20 mouse cellular contexts compared by ENCODE assay signal in the genomic region with DNA sequence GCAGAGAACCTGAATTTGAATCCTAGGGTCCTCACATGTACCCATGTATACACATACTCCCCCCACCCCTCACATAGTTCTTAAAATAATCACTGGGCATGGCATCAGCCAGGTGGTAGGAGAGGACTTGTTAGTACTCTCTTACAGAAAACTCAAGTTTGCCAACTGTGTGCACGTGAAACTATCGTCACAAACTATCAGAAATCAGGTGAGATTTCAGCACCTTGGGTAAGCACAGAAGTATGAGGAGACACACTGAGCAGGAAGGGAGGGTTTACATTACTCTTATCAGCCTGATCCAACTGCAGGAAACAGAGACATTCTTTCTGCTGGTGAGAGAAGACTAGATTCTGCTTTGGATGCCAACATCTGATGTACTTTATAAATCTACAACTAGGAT. TPM values are rescaled to one million over a fixed set of nuclear protein-coding genes. Genes with fewer than 3 reads are reported as not detected.
DNase-seq lines count a peak whose midpoint lies in the region; ATAC-seq and TF ChIP-seq lines count a peak whose summit lies in the region.
"Had no signal": no experiment of that assay in that cellular context is flagged by ENCODE, and none has a peak within 500 bp of the region (broad histone marks: within the 10 kb centered on the region; RNA-seq: fewer than 3 reads in every experiment).

No protein-coding gene starts in this region.

- H3K9me3 ChIP-seq in lung, postnatal 0 days (ENCODE audit: low read length) = no peaks in the 10 kb centered on the region
- H3K9me3 ChIP-seq: G1E had no signal

- no peaks in the 10 kb centered on the region for H3K27me3 ChIP-seq in lung, postnatal 0 days (replicated peaks; ENCODE audit: insufficient read depth, low read length)

- peak overlapping the region; percentile 33; the same call in 1 of the 2 replicates for H3K27ac ChIP-seq in lung, postnatal 0 days (ENCODE audit: low read length)

- peak; percentile 68 for ATAC-seq in lung, postnatal 0 days
- ATAC-seq: activated CD4-positive, CD25-positive, alpha-beta regulatory T cell, adult 4 months; CD4-positive, CD25-positive, alpha-beta regulatory T cell, adult 4 months; Patski had no signal

- no peaks in the 10 kb centered on the region for H3K36me3 ChIP-seq in lung, postnatal 0 days (ENCODE audit: insufficient read depth, low read length)
- H3K36me3 ChIP-seq: G1E had no signal

- H3K9ac ChIP-seq in lung, postnatal 0 days (replicated peaks; ENCODE audit: low read depth) = no peak overlapping the region

- no peak for TF ChIP-seq POLR2A in lung, adult 2 months (IDR thresholded peaks at IDR 0.05; ENCODE audit: borderline replicate concordance, extremely low read depth, low read depth, low read length)

- no peak overlapping the region for H3K4me3 ChIP-seq in lung, postnatal 0 days (ENCODE audit: low read depth, low read length)
- H3K4me3 ChIP-seq in lung, adult 2 months (replicated peaks; ENCODE audit: extremely low read depth, low read depth, low read length) = no peak overlapping the region

- H3K4me2 ChIP-seq in lung, postnatal 0 days (replicated peaks; ENCODE audit: low read depth, low read length) = no peak overlapping the region

- no peaks in the 10 kb centered on the region; the same call in 1 of the 2 replicates for H3K4me1 ChIP-seq in lung, postnatal 0 days (ENCODE audit: insufficient read depth, low read depth, low read length)
- no peaks in the 10 kb centered on the region; the same call in none of the 2 replicates for H3K4me1 ChIP-seq in lung, adult 2 months (ENCODE audit: control insufficient read depth, insufficient read depth, low read length)

- no peak for TF ChIP-seq CTCF in lung, postnatal 0 days (IDR thresholded peaks at IDR 0.05)
- TF ChIP-seq CTCF in lung, adult 2 months (IDR thresholded peaks at IDR 0.05; ENCODE audit: insufficient read depth, low read length) = no peak

- TF ChIP-seq EP300 in lung, postnatal 0 days (IDR thresholded peaks at IDR 0.05) = peak; percentile 69

- peak; percentile 56 for DNase-seq in lung, postnatal 0 days (ENCODE audit: low spot score)
- no peak for DNase-seq in lung, postnatal 14 days
- DNase-seq in lung, postnatal 36 days = peak; percentile 12
- DNase-seq in lung, adult 2 months = no peak
- DNase-seq: adrenal gland, adult 2 months; adrenal gland, adult 8-10 months; adrenal gland, postnatal 10 days; adrenal gland, postnatal 14 days; adrenal gland, postnatal 25 days; adrenal gland, postnatal 36 days; B cell, adult 2 months; cerebellum, adult 11 months; cerebellum, adult 11-12 months; cerebellum, adult 18-20 months had no signal

- 36% methylated on average over 2 of the region's 2 CpGs for WGBS in lung, postnatal 0 days
- WGBS in lung, adult 2 months = 32% methylated on average over 2 of the region's 2 CpGs

RNA-seq across cellular contexts. Expression of gene Cst9, which starts 4.3 kb away (rescaled TPM):
- 1.5 and 2.5 TPM in 2 replicates for polyA plus RNA-seq in lung, postnatal 0 days (2015; fragmentation: Nextera tagmentation; extraction: Ambion mirVana)
- 0.20 TPM in 1 of 2 replicates, not detected in the other for polyA plus RNA-seq in lung, adult 2 months (2012; rRNA removed)
- polyA plus RNA-seq: activated CD4-positive, CD25-positive, alpha-beta regulatory T cell, adult 4 months; adrenal gland, adult 2 months; brain, embryonic 14.5 days; CD4-positive, CD25-positive, alpha-beta regulatory T cell, adult 4 months; G1E; Patski had no signal

RNA-seq across cellular contexts. Expression of gene Cst13, which starts 19.3 kb away (rescaled TPM):
- polyA plus RNA-seq in lung, postnatal 0 days (2015; fragmentation: Nextera tagmentation; extraction: Ambion mirVana) = not detected in 2 replicates
- polyA plus RNA-seq in lung, adult 2 months (2012; rRNA removed) = not detected in 2 replicates
- polyA plus RNA-seq: activated CD4-positive, CD25-positive, alpha-beta regulatory T cell, adult 4 months; adrenal gland, adult 2 months; brain, embryonic 14.5 days; C2C12; CD4-positive, CD25-positive, alpha-beta regulatory T cell, adult 4 months; G1E; Patski had no signal

RNA-seq across cellular contexts. Expression of gene 9230104L09Rik, which starts 25.6 kb away (rescaled TPM):
- 0.94 and 1.5 TPM in 2 replicates for polyA plus RNA-seq in lung, postnatal 0 days (2015; fragmentation: Nextera tagmentation; extraction: Ambion mirVana)
- polyA plus RNA-seq in lung, adult 2 months (2012; rRNA removed) = 12.7 and 19.1 TPM in 2 replicates
- polyA plus RNA-seq: activated CD4-positive, CD25-positive, alpha-beta regulatory T cell, adult 4 months; adrenal gland, adult 2 months; brain, embryonic 14.5 days; C2C12; CD4-positive, CD25-positive, alpha-beta regulatory T cell, adult 4 months; G1E; Patski had no signal

RNA-seq across cellular contexts. Expression of gene Cst3, which starts 36.3 kb away (rescaled TPM):
- 755 and 866 TPM in 2 replicates for polyA plus RNA-seq in lung, postnatal 0 days (2015; fragmentation: Nextera tagmentation; extraction: Ambion mirVana)
- 1,892 and 2,105 TPM in 2 replicates for polyA plus RNA-seq in lung, adult 2 months (2012; rRNA removed)

RNA-seq across cellular contexts. Expression of gene Cst8, which starts 40.6 kb away (rescaled TPM):
- 12.9 and 19.4 TPM in 2 replicates for polyA plus RNA-seq in lung, postnatal 0 days (2015; fragmentation: Nextera tagmentation; extraction: Ambion mirVana)
- polyA plus RNA-seq in lung, adult 2 months (2012; rRNA removed) = 3.3 and 4.6 TPM in 2 replicates
- polyA plus RNA-seq: activated CD4-positive, CD25-positive, alpha-beta regulatory T cell, adult 4 months; brain, embryonic 14.5 days; C2C12; CD4-positive, CD25-positive, alpha-beta regulatory T cell, adult 4 months; G1E; Patski had no signal

Comparison
In these comparisons a context has a peak if more than half of its experiments do, and no peak if none do; other contexts are left out.
1. DNase-seq: peak in lung, postnatal 0 days (single experiment) and lung, postnatal 36 days (single experiment); none in lung, postnatal 14 days (single experiment) and lung, adult 2 months (single experiment).